Mouse (Mus musculus): ENCODE data around the gene Ddx27. TPM values are rescaled to one million over a fixed set of nuclear protein-coding genes. Genes with fewer than 3 reads are reported as not detected.

Ddx27 gene
- polyA plus RNA-seq, 1 experiment from 2014 or later: 76.1 TPM

- DNase-seq (ENCODE audit: extremely low spot score, low spot score): peak; percentile 51
- H3K27me3 ChIP-seq (ENCODE audit: poor library complexity, severe bottlenecking): no peaks in the 10 kb centered on the region
- H3K4me3 ChIP-seq: no peak overlapping the region
- WGBS: 44% methylated on average over 4 of the region's 4 CpGs
- H3K9me3 ChIP-seq: no peaks in the 10 kb centered on the region
- peaks cover 43% of the 10 kb centered on the region for H3K4me1 ChIP-seq
- H3K27ac ChIP-seq: peak overlapping the region; percentile 22
- no peaks in the 10 kb centered on the region for H3K36me3 ChIP-seq (replicated peaks)
These were observed 66.6 kb downstream of the Ddx27 start for GRCm38 (mm10) chr2:167081639-167082038.

Other genes starting within 250 kb of the Ddx27 start
- 10.4 and 11.1 TPM in 2 replicates for gene Trp53rkb, start 222.7 kb upstream of the Ddx27 start, polyA plus RNA-seq (2016; fragmentation: Nextera tagmentation; extraction: Ambion mirVana)
- 4.9 and 5.4 TPM in 2 replicates for gene Arfgef2, start 209.6 kb upstream of the Ddx27 start, polyA plus RNA-seq (2016; fragmentation: Nextera tagmentation; extraction: Ambion mirVana)
- 226 and 242 TPM in 2 replicates for gene Cse1l, start 109.2 kb upstream of the Ddx27 start, polyA plus RNA-seq (2016; fragmentation: Nextera tagmentation; extraction: Ambion mirVana)
- 87.9 and 91.6 TPM in 2 replicates for gene Stau1, start 18.9 kb upstream of the Ddx27 start, polyA plus RNA-seq (2016; fragmentation: Nextera tagmentation; extraction: Ambion mirVana)
- 5.2 and 5.3 TPM in 2 replicates for gene Znfx1, start 47.8 kb downstream of the Ddx27 start, polyA plus RNA-seq (2016; fragmentation: Nextera tagmentation; extraction: Ambion mirVana)
- 0.71 and 0.93 TPM in 2 replicates for gene Kcnb1, start 175.0 kb downstream of the Ddx27 start, polyA plus RNA-seq (2016; fragmentation: Nextera tagmentation; extraction: Ambion mirVana)
- gene Ptgis, start 225.4 kb downstream of the Ddx27 start, polyA plus RNA-seq (2016; fragmentation: Nextera tagmentation; extraction: Ambion mirVana): 13.5 and 13.7 TPM in 2 replicates

Data from forebrain, embryonic 10.5 days (tissue).